In the genomic region with DNA sequence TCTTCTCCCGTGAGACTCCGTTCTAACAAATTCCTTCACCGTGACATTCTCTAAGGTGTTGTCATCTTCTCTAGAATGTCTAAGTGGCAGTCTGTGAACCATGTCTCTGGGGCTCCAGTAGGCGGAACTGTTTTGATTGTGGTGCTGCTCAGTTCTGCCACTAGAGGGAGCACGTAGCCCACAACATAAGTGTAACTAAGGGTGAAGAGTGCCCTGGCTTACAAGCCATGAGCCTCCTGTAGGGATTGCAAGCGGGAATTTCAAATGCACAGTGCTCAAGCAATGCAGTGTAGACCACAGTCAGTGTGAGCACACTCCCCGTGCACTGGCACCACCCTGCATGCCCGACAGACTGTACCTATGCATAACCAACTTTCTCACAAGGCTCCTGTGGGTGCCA, we compare ENCODE assay signal across 7 mouse cellular contexts. TPM values are rescaled to one million over a fixed set of nuclear protein-coding genes. Genes with fewer than 3 reads are reported as not detected.
DNase-seq lines count a peak whose midpoint lies in the region; ATAC-seq lines count a peak whose summit lies in the region.

No protein-coding gene starts in this region.

- no peak overlapping the region for H3K27ac ChIP-seq in intestine, embryonic 15.5 days
- no peak overlapping the region for H3K27ac ChIP-seq in midbrain, embryonic 11.5 days (ENCODE audit: low read depth, low read length)

- intact Hi-C loops in left cerebral cortex, postnatal 10 days (cut with DNase I): loop anchor here (2.0 to 10.0 kb wide), 3 partner anchors 452 to 890 kb away; no protein-coding TSS in a partner anchor

- H3K27me3 ChIP-seq in intestine, embryonic 15.5 days (replicated peaks): no peaks in the 10 kb centered on the region
- H3K27me3 ChIP-seq in midbrain, embryonic 11.5 days (ENCODE audit: control insufficient read depth, insufficient read depth, low read length): no peaks in the 10 kb centered on the region

- peak; percentile 57 for DNase-seq in adrenal gland, adult 8-10 months
- DNase-seq in embryo, embryonic 10.5 days (ENCODE audit: low spot score): peak; percentile 96
- DNase-seq in gastrocnemius, postnatal 25 days: peak; percentile 51
- DNase-seq in left cerebral cortex, postnatal 10 days (ENCODE audit: extremely low spot score in 1 of 2, low spot score in 2 of 2): peak; percentile 84 to 87
- peak; percentile 97 for DNase-seq in midbrain, embryonic 11.5 days (ENCODE audit: low spot score, missing footprints)
- peak; percentile 67 to 68 for DNase-seq in right cerebral cortex, postnatal 36 days (ENCODE audit: low spot score in 2 of 2)

- no peak overlapping the region for H3K4me2 ChIP-seq in intestine, embryonic 15.5 days (replicated peaks)
- H3K4me2 ChIP-seq in midbrain, embryonic 11.5 days: no peak overlapping the region

- no peak overlapping the region for H3K9ac ChIP-seq in intestine, embryonic 15.5 days
- no peak overlapping the region for H3K9ac ChIP-seq in midbrain, embryonic 11.5 days (ENCODE audit: low read length)

- H3K4me3 ChIP-seq in intestine, embryonic 15.5 days (replicated peaks): no peak overlapping the region
- no peak overlapping the region for H3K4me3 ChIP-seq in midbrain, embryonic 11.5 days (ENCODE audit: low read depth, low read length)

- no peaks in the 10 kb centered on the region for H3K9me3 ChIP-seq in intestine, embryonic 15.5 days
- H3K9me3 ChIP-seq in midbrain, embryonic 11.5 days (ENCODE audit: control insufficient read depth, low read length): no peaks in the 10 kb centered on the region

- no peaks in the 10 kb centered on the region; the same call in 1 of the 2 replicates for H3K4me1 ChIP-seq in intestine, embryonic 15.5 days (replicated peaks)
- H3K4me1 ChIP-seq in midbrain, embryonic 11.5 days (ENCODE audit: control insufficient read depth, insufficient read depth, low read length): no peaks in the 10 kb centered on the region

- WGBS in intestine, embryonic 15.5 days: 6% methylated on average over 8 of the region's 8 CpGs
- WGBS in midbrain, embryonic 11.5 days: 10% methylated on average over 8 of the region's 8 CpGs

- no peaks in the 10 kb centered on the region for H3K36me3 ChIP-seq in intestine, embryonic 15.5 days
- no peaks in the 10 kb centered on the region for H3K36me3 ChIP-seq in midbrain, embryonic 11.5 days (ENCODE audit: control insufficient read depth, insufficient read depth, low read length)

- peak; percentile 82 for ATAC-seq in intestine, embryonic 15.5 days
- ATAC-seq in midbrain, embryonic 11.5 days (ENCODE audit: low FRiP score): peak; percentile 84

RNA-seq across cellular contexts. Expression of gene Arl4c, which starts 43.2 kb away (rescaled TPM):
- 10 to 100 TPM; 17.6 to 19.9 (median 18.2) TPM for total RNA-seq in adrenal gland, adult 8-10 months (2022)
- total RNA-seq in gastrocnemius, postnatal 25 days (2021): under 1 TPM; 0.72 to 0.97 TPM
- 5.7 and 5.9 TPM in 2 replicates for polyA plus RNA-seq in intestine, embryonic 15.5 days (2015; fragmentation: Nextera tagmentation; extraction: Ambion mirVana)
- 10 to 100 TPM; 56.2 to 62.1 TPM for total RNA-seq in left cerebral cortex, postnatal 10 days (2021)
- 12.0 and 12.1 TPM in 2 replicates for polyA plus RNA-seq in midbrain, embryonic 11.5 days (2014; fragmentation: Nextera tagmentation; extraction: Ambion mirVana)

Comparison
In these comparisons a context has a peak if more than half of its experiments do, and no peak if none do; other contexts are left out.
1. RNA of gene Arl4c, which starts 43.2 kb away (total RNA-seq): 56.2 to 62.1 TPM in left cerebral cortex, postnatal 10 days and 17.6 to 19.9 TPM in adrenal gland, adult 8-10 months; 0.72 to 0.97 TPM in gastrocnemius, postnatal 25 days; every median in the first group is over 4 times any median in the second.
2. Peak in every context shown above with its lines, with median percentiles within 50 percentile points of each other: DNase-seq.